Mouse (Mus musculus): ENCODE data around the gene Bik. TPM values are rescaled to one million over a fixed set of nuclear protein-coding genes. Genes with fewer than 3 reads are reported as not detected.
A peak's percentile ranks its signal among the peaks of the same experiment; 100 is the strongest.

Gene Bik
- polyA plus RNA-seq, 1 experiment: 5.8 TPM

- peaks cover 6% of the 10 kb centered on the region; the same call in 1 of the 2 replicates for H3K4me1 ChIP-seq (ENCODE audit: control insufficient read depth, insufficient read depth, insufficient read length, low read length)
- peak within 1 kb of the TSS; percentile 59 for H3K27ac ChIP-seq (ENCODE audit: insufficient read depth, low read depth, low read length)
- H3K4me3 ChIP-seq (ENCODE audit: low read depth, low read length): peak within 1 kb of the TSS; percentile 78
- no peaks in the 10 kb centered on the region for H3K36me3 ChIP-seq (ENCODE audit: control insufficient read depth, insufficient read depth, low read length)
- H3K27me3 ChIP-seq (ENCODE audit: control insufficient read depth, insufficient read depth, low read length): no peaks in the 10 kb centered on the region
- TF ChIP-seq CTCF (IDR thresholded peaks at IDR 0.05; ENCODE audit: extremely low read depth, insufficient read length, insufficient replicate concordance, low read depth, low read length) (no peak), POLR2A (IDR thresholded peaks at IDR 0.05; ENCODE audit: low read depth, low read length) (no peak)
- under 1% methylated on average over 28 of the region's 28 CpGs for WGBS
Measured at GRCm38 (mm10) chr15:83563327-83563856, 36.7 kb downstream of the Bik start, which contains the start of the genes Tspo and Mcat. Gene Tspo, plus strand, starts transcription at chr15:83563592. Gene Mcat, minus strand, starts transcription at chr15:83563787.

GRCm38 (mm10) chr15:83563857-83564651, 37.4 kb downstream of the Bik start:
- H3K27me3 ChIP-seq (ENCODE audit: control insufficient read depth, insufficient read depth, low read length): no peaks in the 10 kb centered on the region
- TF ChIP-seq CTCF (IDR thresholded peaks at IDR 0.05; ENCODE audit: extremely low read depth, insufficient read length, insufficient replicate concordance, low read depth, low read length) (no peak), POLR2A (IDR thresholded peaks at IDR 0.05; ENCODE audit: low read depth, low read length) (no peak)
- H3K36me3 ChIP-seq (ENCODE audit: control insufficient read depth, insufficient read depth, low read length): no peaks in the 10 kb centered on the region
- H3K4me1 ChIP-seq (ENCODE audit: control insufficient read depth, insufficient read depth, insufficient read length, low read length): peaks cover 6% of the 10 kb centered on the region; the same call in 1 of the 2 replicates
- 1% methylated on average over 27 of the region's 27 CpGs for WGBS
- H3K4me3 ChIP-seq (ENCODE audit: low read depth, low read length): peak overlapping the region; percentile 78
- peak overlapping the region; percentile 59 for H3K27ac ChIP-seq (ENCODE audit: insufficient read depth, low read depth, low read length)

GRCm38 (mm10) chr15:83565434-83565833, 38.8 kb downstream of the Bik start:
- TF ChIP-seq CTCF (IDR thresholded peaks at IDR 0.05; ENCODE audit: extremely low read depth, insufficient read length, insufficient replicate concordance, low read depth, low read length) (no peak), POLR2A (IDR thresholded peaks at IDR 0.05; ENCODE audit: low read depth, low read length) (no peak)
- no peaks in the 10 kb centered on the region for H3K36me3 ChIP-seq (ENCODE audit: control insufficient read depth, insufficient read depth, low read length)
- 71% methylated on average over 3 of the region's 3 CpGs for WGBS

GRCm38 (mm10) chr15:83566006-83566405, 39.3 kb downstream of the Bik start:
- H3K4me3 ChIP-seq (ENCODE audit: low read depth, low read length): no peak overlapping the region
- H3K36me3 ChIP-seq (ENCODE audit: control insufficient read depth, insufficient read depth, low read length): no peaks in the 10 kb centered on the region
- H3K27ac ChIP-seq (ENCODE audit: insufficient read depth, low read depth, low read length): no peak overlapping the region
- no peaks in the 10 kb centered on the region for H3K27me3 ChIP-seq (ENCODE audit: control insufficient read depth, insufficient read depth, low read length)
- TF ChIP-seq POLR2A (IDR thresholded peaks at IDR 0.05; ENCODE audit: low read depth, low read length) (no peak), CTCF (IDR thresholded peaks at IDR 0.05; ENCODE audit: extremely low read depth, insufficient read length, insufficient replicate concordance, low read depth, low read length) (no peak)
- 78% methylated on average over 5 of the region's 5 CpGs for WGBS
- peaks cover 8% of the 10 kb centered on the region for H3K4me1 ChIP-seq (ENCODE audit: control insufficient read depth, insufficient read depth, insufficient read length, low read length)

More at GRCm38 (mm10) chr15:83565434-83565833, 38.8 kb downstream of the Bik start:
- Histone ChIP-seq H3K4me3 (ENCODE audit: low read depth, low read length) (no peak overlapping the region), H3K27ac (ENCODE audit: insufficient read depth, low read depth, low read length) (no peak overlapping the region), H3K27me3 (ENCODE audit: control insufficient read depth, insufficient read depth, low read length) (no peaks in the 10 kb centered on the region), H3K4me1 (ENCODE audit: control insufficient read depth, insufficient read depth, insufficient read length, low read length) (peaks cover 8% of the 10 kb centered on the region)

- H3K4me3 ChIP-seq (ENCODE audit: low read depth, low read length): no peak overlapping the region
- 91% methylated on average over 3 of the region's 3 CpGs for WGBS
- TF ChIP-seq POLR2A (IDR thresholded peaks at IDR 0.05; ENCODE audit: low read depth, low read length) (no peak), CTCF (IDR thresholded peaks at IDR 0.05; ENCODE audit: extremely low read depth, insufficient read length, insufficient replicate concordance, low read depth, low read length) (no peak)
- no peaks in the 10 kb centered on the region for H3K27me3 ChIP-seq (ENCODE audit: control insufficient read depth, insufficient read depth, low read length)
- peaks cover 2% of the 10 kb centered on the region; the same call in 1 of the 2 replicates for H3K36me3 ChIP-seq (ENCODE audit: control insufficient read depth, insufficient read depth, low read length)
- H3K27ac ChIP-seq (ENCODE audit: insufficient read depth, low read depth, low read length): no peak overlapping the region
- peaks cover 8% of the 10 kb centered on the region for H3K4me1 ChIP-seq (ENCODE audit: control insufficient read depth, insufficient read depth, insufficient read length, low read length)
Measured at GRCm38 (mm10) chr15:83567728-83568127, 41.1 kb downstream of the Bik start.

GRCm38 (mm10) chr15:83568544-83568943, 41.9 kb downstream of the Bik start:
- TF ChIP-seq POLR2A (IDR thresholded peaks at IDR 0.05; ENCODE audit: low read depth, low read length): no peak
- TF ChIP-seq CTCF (IDR thresholded peaks at IDR 0.05; ENCODE audit: extremely low read depth, insufficient read length, insufficient replicate concordance, low read depth, low read length): no peak
- H3K27me3 ChIP-seq (ENCODE audit: control insufficient read depth, insufficient read depth, low read length): no peaks in the 10 kb centered on the region
- H3K36me3 ChIP-seq (ENCODE audit: control insufficient read depth, insufficient read depth, low read length): peaks cover 5% of the 10 kb centered on the region; the same call in 1 of the 2 replicates
- H3K27ac ChIP-seq (ENCODE audit: insufficient read depth, low read depth, low read length): no peak overlapping the region
- no peak overlapping the region for H3K4me3 ChIP-seq (ENCODE audit: low read depth, low read length)
- 94% methylated on average over 5 of the region's 5 CpGs for WGBS
- peaks cover 8% of the 10 kb centered on the region for H3K4me1 ChIP-seq (ENCODE audit: control insufficient read depth, insufficient read depth, insufficient read length, low read length)

GRCm38 (mm10) chr15:83569682-83570081, 43.0 kb downstream of the Bik start:
- H3K27me3 ChIP-seq (ENCODE audit: control insufficient read depth, insufficient read depth, low read length): no peaks in the 10 kb centered on the region
- WGBS: 73% methylated on average over 11 of the region's 11 CpGs
- H3K36me3 ChIP-seq (ENCODE audit: control insufficient read depth, insufficient read depth, low read length): peaks cover 15% of the 10 kb centered on the region
- peaks cover 5% of the 10 kb centered on the region; the same call in 1 of the 2 replicates for H3K4me1 ChIP-seq (ENCODE audit: control insufficient read depth, insufficient read depth, insufficient read length, low read length)
- TF ChIP-seq CTCF (IDR thresholded peaks at IDR 0.05; ENCODE audit: extremely low read depth, insufficient read length, insufficient replicate concordance, low read depth, low read length) (no peak), POLR2A (IDR thresholded peaks at IDR 0.05; ENCODE audit: low read depth, low read length) (no peak)
- no peak overlapping the region for H3K4me3 ChIP-seq (ENCODE audit: low read depth, low read length)
- H3K27ac ChIP-seq (ENCODE audit: insufficient read depth, low read depth, low read length): no peak overlapping the region

Measured in small intestine, adult 2 months (tissue).